Mouse (Mus musculus): ENCODE measurements at regions not wholly inside any gene's neighbourhood (a gene's known extent, or its start where the extent isn't known, plus 50 kb on each side); places are given as distances from the start of the nearest gene placed in this dataset.

DNA sequence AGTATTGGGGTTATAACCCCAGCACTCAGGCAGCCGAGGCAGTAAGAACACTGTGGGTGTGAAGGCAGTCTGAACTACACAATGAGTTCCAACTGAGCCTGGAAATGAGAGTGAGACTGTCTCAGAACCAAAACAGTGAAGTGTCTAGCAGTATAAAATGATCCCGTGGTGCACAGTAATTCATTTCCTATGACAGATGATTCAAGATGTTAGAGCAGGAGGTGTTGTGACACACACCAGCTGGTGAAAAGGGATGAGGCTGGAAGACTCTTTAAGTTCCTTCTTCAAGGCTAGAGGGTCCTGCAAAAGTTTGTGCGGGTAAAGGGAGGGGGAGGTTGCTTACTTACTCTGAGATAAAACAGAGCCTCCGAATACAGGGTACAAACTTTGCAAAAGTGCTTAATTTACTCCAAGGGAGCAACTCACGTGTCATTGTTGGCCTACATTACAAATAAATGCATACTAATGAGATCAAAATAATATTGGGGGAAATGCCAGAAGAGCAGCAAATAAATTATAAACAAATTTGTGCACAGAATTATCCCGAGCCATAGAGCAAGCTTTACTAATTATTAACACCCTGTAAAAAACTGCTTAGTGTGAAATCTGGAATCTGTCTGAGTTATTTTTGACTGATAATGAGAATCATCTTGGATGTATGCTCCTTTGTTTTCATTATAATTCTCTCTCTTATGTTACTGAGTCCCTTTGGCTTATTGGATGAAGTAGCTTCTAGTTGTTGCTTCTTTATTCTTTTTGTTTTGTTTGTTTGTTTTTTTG is 382.0 kb upstream of the Zic4 start:
- no peak overlapping the region for H3K4me3 ChIP-seq (ENCODE audit: insufficient read depth, low read length)
- H3K4me1 ChIP-seq (ENCODE audit: control insufficient read depth, insufficient read depth, low read length) = no peaks in the 10 kb centered on the region
- H3K27ac ChIP-seq (ENCODE audit: insufficient read depth, low read length) = no peak overlapping the region
- TF ChIP-seq CTCF (IDR thresholded peaks at IDR 0.05; ENCODE audit: extremely low read depth, insufficient read depth, low read length) = no peak
- no peak for TF ChIP-seq POLR2A (IDR thresholded peaks at IDR 0.05; ENCODE audit: extremely low read depth, insufficient read depth, low read length)

DNA sequence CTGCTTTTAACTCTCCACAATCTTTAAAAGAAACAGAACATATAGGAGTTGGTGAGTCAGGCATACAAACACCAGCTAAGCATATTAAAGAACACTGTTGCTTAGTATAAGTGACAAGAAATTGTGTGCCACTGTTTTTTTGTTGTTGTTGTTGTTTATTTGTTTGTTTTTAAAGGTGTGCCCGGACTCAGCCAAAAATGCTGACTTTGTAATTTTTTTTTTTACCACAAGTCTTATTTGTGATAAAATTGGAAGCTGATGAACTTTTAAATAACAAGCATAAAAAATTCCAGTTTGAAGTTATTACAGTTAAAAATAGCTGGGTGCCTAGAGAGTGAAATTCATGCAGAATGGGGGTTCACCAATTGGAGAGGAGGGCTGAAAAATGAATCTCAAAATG is 363.0 kb upstream of the Zic4 start:
- Histone ChIP-seq H3K27ac (ENCODE audit: insufficient read depth, low read length) (no peak overlapping the region), H3K4me1 (ENCODE audit: control insufficient read depth, insufficient read depth, low read length) (no peaks in the 10 kb centered on the region), H3K4me3 (ENCODE audit: insufficient read depth, low read length) (no peak overlapping the region)
- TF ChIP-seq CTCF (IDR thresholded peaks at IDR 0.05; ENCODE audit: extremely low read depth, insufficient read depth, low read length) (no peak), POLR2A (IDR thresholded peaks at IDR 0.05; ENCODE audit: extremely low read depth, insufficient read depth, low read length) (no peak)

DNA sequence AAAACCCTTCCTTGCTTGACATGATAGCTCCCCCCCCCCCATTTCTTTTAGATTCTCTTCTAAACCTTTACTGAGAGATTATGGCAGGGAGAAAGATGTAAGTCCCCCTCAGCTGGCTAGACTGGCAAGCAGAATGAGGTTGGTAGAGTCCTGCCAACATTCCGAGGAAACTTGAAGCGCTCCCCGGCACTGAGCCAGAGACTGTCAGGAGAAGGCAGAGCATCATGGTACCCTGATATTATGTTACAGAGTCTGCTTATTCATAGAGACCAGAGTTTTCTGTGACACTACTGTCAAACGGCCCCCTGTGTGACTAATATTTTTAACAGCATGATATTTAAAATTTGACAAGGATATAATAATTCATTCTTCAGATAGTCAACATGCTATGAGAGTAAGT is 358.0 kb upstream of the Zic4 start:
- no peaks in the 10 kb centered on the region for H3K4me1 ChIP-seq (ENCODE audit: control insufficient read depth, insufficient read depth, low read length)
- no peak overlapping the region for H3K4me3 ChIP-seq (ENCODE audit: insufficient read depth, low read length)
- TF ChIP-seq CTCF (IDR thresholded peaks at IDR 0.05; ENCODE audit: extremely low read depth, insufficient read depth, low read length) (no peak), POLR2A (IDR thresholded peaks at IDR 0.05; ENCODE audit: extremely low read depth, insufficient read depth, low read length) (no peak)
- H3K27ac ChIP-seq (ENCODE audit: insufficient read depth, low read length) = no peak overlapping the region

DNA sequence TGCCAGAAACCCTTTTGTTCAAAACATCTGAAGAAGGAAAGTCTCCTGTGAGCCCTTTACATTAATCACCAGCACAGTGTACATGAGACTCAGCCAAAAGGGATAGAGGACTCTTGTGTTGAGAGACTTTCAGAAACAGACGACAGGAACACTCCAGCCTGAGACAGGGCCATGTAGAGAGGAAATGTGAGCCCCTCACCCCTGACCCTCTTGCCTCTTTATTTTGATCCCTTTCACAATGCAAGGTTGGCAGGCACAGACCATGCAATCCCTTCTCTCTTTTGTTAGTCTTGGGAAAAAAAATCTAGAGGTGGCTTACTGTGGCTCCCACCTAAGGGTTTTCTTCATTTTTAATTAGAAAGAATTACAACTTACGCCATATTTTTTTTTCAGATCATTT is 321.7 kb upstream of the Zic4 start:
- TF ChIP-seq CTCF (IDR thresholded peaks at IDR 0.05; ENCODE audit: extremely low read depth, insufficient read depth, low read length) (no peak), POLR2A (IDR thresholded peaks at IDR 0.05; ENCODE audit: extremely low read depth, insufficient read depth, low read length) (no peak)
- Histone ChIP-seq H3K4me3 (ENCODE audit: insufficient read depth, low read length) (no peak overlapping the region), H3K27ac (ENCODE audit: insufficient read depth, low read length) (no peak overlapping the region), H3K4me1 (ENCODE audit: control insufficient read depth, insufficient read depth, low read length) (no peaks in the 10 kb centered on the region)

DNA sequence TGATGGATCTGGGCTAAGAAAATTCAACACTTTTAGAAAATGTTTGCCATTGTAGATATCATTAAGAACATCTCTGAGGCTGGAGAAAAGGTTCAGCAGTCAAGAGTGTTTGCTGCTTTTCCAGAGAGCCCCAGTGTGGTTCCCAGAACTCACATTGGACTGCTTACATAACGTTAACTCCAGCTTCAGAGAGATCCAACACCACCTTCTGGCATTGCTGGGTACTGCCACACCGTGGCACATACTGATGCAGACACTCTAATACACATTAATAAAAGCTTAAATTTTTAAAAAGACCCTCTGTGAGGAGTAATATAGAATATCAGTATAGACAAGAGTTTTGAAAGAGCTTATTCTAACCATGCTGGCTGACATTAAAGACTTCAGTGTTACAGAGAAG is 313.6 kb upstream of the Zic4 start:
- H3K4me3 ChIP-seq (ENCODE audit: insufficient read depth, low read length) = no peak overlapping the region
- TF ChIP-seq CTCF (IDR thresholded peaks at IDR 0.05; ENCODE audit: extremely low read depth, insufficient read depth, low read length) (no peak), POLR2A (IDR thresholded peaks at IDR 0.05; ENCODE audit: extremely low read depth, insufficient read depth, low read length) (no peak)
- no peaks in the 10 kb centered on the region for H3K4me1 ChIP-seq (ENCODE audit: control insufficient read depth, insufficient read depth, low read length)
- no peak overlapping the region for H3K27ac ChIP-seq (ENCODE audit: insufficient read depth, low read length)

DNA sequence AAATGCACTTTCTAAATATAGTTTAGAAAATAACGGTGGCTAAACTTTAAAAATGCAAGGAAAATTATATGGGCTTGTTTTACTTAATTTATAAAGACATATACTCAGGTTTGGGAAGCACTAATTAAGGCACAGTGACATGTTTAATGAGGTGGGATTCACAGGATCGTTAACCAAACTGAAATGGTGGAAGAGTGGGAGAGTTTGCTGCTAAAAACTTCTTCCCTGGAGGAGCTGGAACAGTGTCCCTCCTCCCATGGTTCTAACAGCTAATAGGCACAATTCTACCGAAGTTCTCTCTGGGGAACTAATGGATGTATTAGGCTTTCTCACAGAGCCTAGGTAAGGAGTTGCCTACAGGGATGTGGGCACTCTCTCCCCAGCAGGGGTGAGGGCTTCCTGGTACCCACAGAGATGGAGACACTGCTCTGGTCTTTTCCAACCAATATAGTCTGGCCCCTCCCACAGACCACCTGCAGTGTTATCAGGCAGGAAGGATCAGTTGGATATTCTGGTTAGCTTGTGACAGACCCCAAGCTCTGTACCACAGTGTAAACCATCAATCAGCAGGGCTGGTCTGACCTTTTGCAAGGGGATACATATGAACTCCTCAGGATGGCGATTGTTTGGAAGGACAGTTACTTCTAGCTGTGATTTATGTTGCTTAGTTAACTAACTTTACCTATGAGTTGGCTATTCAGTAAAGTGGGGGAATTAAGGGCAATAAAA is 309.0 kb upstream of the Zic4 start:
- Histone ChIP-seq H3K27ac (ENCODE audit: insufficient read depth, low read length) (no peak overlapping the region), H3K4me1 (ENCODE audit: control insufficient read depth, insufficient read depth, low read length) (no peaks in the 10 kb centered on the region), H3K4me3 (ENCODE audit: insufficient read depth, low read length) (no peak overlapping the region)
- TF ChIP-seq CTCF (IDR thresholded peaks at IDR 0.05; ENCODE audit: extremely low read depth, insufficient read depth, low read length) (no peak), POLR2A (IDR thresholded peaks at IDR 0.05; ENCODE audit: extremely low read depth, insufficient read depth, low read length) (no peak)

DNA sequence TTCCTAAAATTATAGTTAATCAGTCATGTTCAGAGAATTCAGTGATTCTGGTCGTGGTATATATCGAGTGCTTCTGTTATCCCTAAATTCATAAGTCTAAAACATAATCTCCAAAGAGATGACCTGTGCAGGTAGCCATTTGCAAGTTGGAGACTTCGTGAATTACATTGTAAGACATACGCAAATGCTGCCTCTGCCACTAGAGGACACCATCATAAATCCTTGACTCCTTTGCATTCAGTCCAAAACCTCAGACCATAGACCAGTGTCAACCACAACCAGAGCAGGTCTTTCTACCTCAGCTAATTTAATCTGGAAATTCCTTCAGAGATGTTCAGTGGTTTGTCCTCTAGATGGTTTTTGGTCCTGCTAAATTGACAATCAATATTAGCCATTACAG is 302.8 kb upstream of the Zic4 start:
- H3K4me1 ChIP-seq (ENCODE audit: control insufficient read depth, insufficient read depth, low read length) = no peaks in the 10 kb centered on the region
- H3K27ac ChIP-seq (ENCODE audit: insufficient read depth, low read length) = no peak overlapping the region
- no peak overlapping the region for H3K4me3 ChIP-seq (ENCODE audit: insufficient read depth, low read length)
- TF ChIP-seq CTCF (IDR thresholded peaks at IDR 0.05; ENCODE audit: extremely low read depth, insufficient read depth, low read length) (no peak), POLR2A (IDR thresholded peaks at IDR 0.05; ENCODE audit: extremely low read depth, insufficient read depth, low read length) (no peak)

DNA sequence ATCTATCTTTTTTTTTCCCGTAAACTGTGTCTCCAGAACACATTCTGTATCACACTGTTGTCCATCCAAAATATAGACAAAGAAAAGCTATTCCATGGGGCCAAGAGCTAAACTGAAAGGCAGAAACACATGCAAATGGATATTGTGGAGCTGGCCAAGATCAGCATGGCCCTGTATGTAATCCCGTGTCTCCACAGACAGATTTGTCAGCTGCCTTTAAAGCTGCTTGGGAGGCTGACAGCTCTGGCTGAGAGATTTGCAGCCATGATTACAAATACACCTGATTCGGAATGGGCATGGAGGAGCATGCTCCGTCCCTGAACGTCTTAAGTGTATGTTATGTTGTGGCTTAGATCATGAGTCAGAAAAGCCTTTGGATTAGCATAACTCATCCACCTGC is 292.7 kb upstream of the Zic4 start:
- Histone ChIP-seq H3K4me3 (ENCODE audit: insufficient read depth, low read length) (no peak overlapping the region), H3K4me1 (ENCODE audit: control insufficient read depth, insufficient read depth, low read length) (no peaks in the 10 kb centered on the region), H3K27ac (ENCODE audit: insufficient read depth, low read length) (no peak overlapping the region)
- TF ChIP-seq CTCF (IDR thresholded peaks at IDR 0.05; ENCODE audit: extremely low read depth, insufficient read depth, low read length) (no peak), POLR2A (IDR thresholded peaks at IDR 0.05; ENCODE audit: extremely low read depth, insufficient read depth, low read length) (no peak)

DNA sequence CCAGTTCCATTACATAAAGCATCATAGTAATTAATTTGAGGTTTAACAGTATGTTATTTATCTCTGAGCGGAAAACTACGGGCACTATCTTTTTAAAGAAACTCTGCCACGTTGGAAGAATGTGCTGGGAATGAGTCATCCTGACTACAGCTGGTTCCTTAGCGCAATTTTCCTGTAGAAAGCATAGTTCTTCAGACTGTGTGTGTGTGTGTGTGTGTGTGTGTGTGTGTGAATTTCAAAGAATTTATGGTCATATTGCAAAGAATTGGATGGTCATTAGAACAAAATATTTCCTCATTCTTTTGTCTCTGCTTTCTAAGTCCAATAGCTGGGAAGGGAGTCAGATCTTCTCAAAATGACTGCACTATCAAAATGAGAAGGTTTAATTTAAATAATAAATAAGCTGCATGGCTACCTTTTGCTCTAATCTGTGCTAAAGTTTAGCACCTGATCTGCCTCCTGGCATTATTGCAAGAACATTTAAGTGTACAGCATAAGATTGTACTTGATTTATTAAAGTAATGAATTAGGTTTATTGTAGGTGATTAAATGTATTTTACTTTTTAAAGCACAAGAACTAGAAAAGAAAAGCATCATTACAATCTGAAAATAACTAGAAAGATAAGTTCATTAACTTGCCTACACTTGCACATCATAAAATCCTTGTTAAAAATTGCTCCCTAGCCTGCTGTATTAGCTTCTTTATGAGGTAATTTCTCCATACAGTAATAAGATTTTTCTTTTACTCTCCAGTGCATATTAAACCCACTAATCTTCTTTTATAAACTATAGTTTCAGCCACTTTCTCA is 288.6 kb upstream of the Zic4 start:
- TF ChIP-seq CTCF (IDR thresholded peaks at IDR 0.05; ENCODE audit: extremely low read depth, insufficient read depth, low read length) (no peak), POLR2A (IDR thresholded peaks at IDR 0.05; ENCODE audit: extremely low read depth, insufficient read depth, low read length) (no peak)

More for the DNA sequence above, 288.6 kb upstream of the Zic4 start:
- H3K27ac ChIP-seq (ENCODE audit: insufficient read depth, low read length) = no peak overlapping the region
- no peaks in the 10 kb centered on the region for H3K4me1 ChIP-seq (ENCODE audit: control insufficient read depth, insufficient read depth, low read length)
- H3K4me3 ChIP-seq (ENCODE audit: insufficient read depth, low read length) = no peak overlapping the region
